Mouse (Mus musculus) neural tube, embryonic 13.5 days (tissue): ENCODE measurements around the gene Fbxl17. TPM values are rescaled to one million over a fixed set of nuclear protein-coding genes. Genes with fewer than 3 reads are reported as not detected.
A peak's percentile ranks its signal among the peaks of the same experiment; 100 is the strongest.

Source experiments
- ATAC-seq: fragments of 200-750 bp; cut with Nextera tagmentation; 2 replicates; pipeline ENCODE4 v1.8.0; 2017; ENCODE audit warnings: low read depth, mild to moderate bottlenecking, moderate TSS enrichment, moderate library complexity
- H3K27ac ChIP-seq: fragments of 300-500 bp; sonication (generic); replicated peaks from 2 replicates; pipeline ENCODE4 v1.5.1; 2015; ENCODE audit warnings: moderate library complexity, mild to moderate bottlenecking, inconsistent platforms
- H3K27me3 ChIP-seq: fragments of 300-500 bp; sonication (generic); 2 replicates; pipeline ENCODE4 v1.6.1; 2015; ENCODE audit warnings: mild to moderate bottlenecking, inconsistent platforms
- H3K36me3 ChIP-seq: fragments of 300-500 bp; sonication (generic); 2 replicates; pipeline ENCODE4 v1.6.1; 2015; ENCODE audit warnings: mild to moderate bottlenecking, inconsistent platforms
- H3K4me1 ChIP-seq: fragments of 300-500 bp; sonication (generic); replicated peaks from 2 replicates; pipeline ENCODE4 v1.6.1; 2015; ENCODE audit warnings: inconsistent platforms
- H3K4me2 ChIP-seq: fragments of 300-500 bp; sonication (generic); 2 replicates; pipeline ENCODE4 v1.6.1; 2015; ENCODE audit warnings: inconsistent platforms, mild to moderate bottlenecking, moderate library complexity
- H3K4me3 ChIP-seq: fragments of 300-500 bp; sonication (generic); 2 replicates; pipeline ENCODE4 v1.5.1; 2015; ENCODE audit warnings: mild to moderate bottlenecking, inconsistent platforms
- H3K9ac ChIP-seq: fragments of 300-500 bp; sonication (generic); 2 replicates; pipeline ENCODE4 v1.6.1; 2015; ENCODE audit warnings: moderate library complexity, mild to moderate bottlenecking, inconsistent platforms
- H3K9me3 ChIP-seq: fragments of 300-500 bp; sonication (generic); 2 replicates; pipeline ENCODE4 v1.6.1; 2016; ENCODE audit warnings: inconsistent platforms
- WGBS: fragments of 180-500 bp; shearing (Covaris S2); methylation state at CpG from one replicate; pipeline ENCODE4 v1.1.7; 2015; 5-methylcytosine and 5-hydroxymethylcytosine counted together
- microRNA-seq: library from miRNA; unstranded; fragments of <30 nt; microRNA quantifications from one replicate; pipeline ENCODE4, GENCODE M21; 2016
- polyA plus RNA-seq: library from polyadenylated mRNA; unstranded; fragments of >200 nt; fragmentation: Nextera tagmentation; extraction: Ambion mirVana; gene quantifications from 2 replicates; pipeline ENCODE4 v1.2.1, GENCODE M21; 2015

The Fbxl17 gene
- polyA plus RNA-seq, 1 experiment from 2014 or later: 9.2 TPM

DNA sequence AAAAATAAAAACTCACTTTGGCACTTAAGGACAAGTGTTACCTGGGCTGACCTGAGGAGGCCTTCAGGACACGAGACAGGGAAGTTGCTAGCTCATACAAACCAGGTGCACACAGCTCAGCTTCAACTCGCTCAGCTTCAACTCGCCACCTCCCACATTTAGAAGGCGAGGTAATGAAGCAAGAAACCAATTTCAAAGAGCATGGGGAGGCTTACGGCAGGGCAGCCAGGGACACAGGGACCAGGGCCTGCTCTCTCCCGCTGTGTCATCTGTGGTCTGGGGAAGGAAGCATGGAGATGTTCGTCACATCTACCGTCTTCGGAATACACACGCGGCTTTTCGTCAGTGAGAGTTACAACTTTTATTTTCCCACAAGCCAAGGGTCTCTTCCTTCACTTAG, 491.9 kb downstream of the Fbxl17 start:
- H3K4me3 ChIP-seq: no peak overlapping the region
- peak overlapping the region; percentile 88 for H3K27ac ChIP-seq
- peaks cover 42% of the 10 kb centered on the region for H3K4me1 ChIP-seq
- H3K9me3 ChIP-seq: no peaks in the 10 kb centered on the region
- H3K9ac ChIP-seq: no peak overlapping the region
- H3K27me3 ChIP-seq: no peaks in the 10 kb centered on the region
- peak; percentile 41; the same call in 1 of the 2 replicates for ATAC-seq
- no peaks in the 10 kb centered on the region for H3K36me3 ChIP-seq
- WGBS: 53% methylated on average over 12 of the region's 12 CpGs
- H3K4me2 ChIP-seq: no peak overlapping the region

Small RNAs within 50 kb of the gene (microRNA-seq; reads per million reads assigned to microRNA genes)
- gene Gm24813: not detected
